17 mouse cellular contexts compared by ENCODE assay signal in genomic region chr9:106459946-106460345, GRCm38 (mm10). TPM values are rescaled to one million over a fixed set of nuclear protein-coding genes. Genes with fewer than 3 reads are reported as not detected.
DNase-seq lines count a peak whose midpoint lies in the region; ATAC-seq and TF ChIP-seq lines count a peak whose summit lies in the region.
"Had no signal": no experiment of that assay in that cellular context is flagged by ENCODE, and none has a peak within 500 bp of the region (broad histone marks: within the 10 kb centered on the region; RNA-seq: fewer than 3 reads in every experiment).

No protein-coding gene starts in this region.

- no peak for DNase-seq in hindbrain, embryonic 14.5 days (ENCODE audit: low spot score)
- DNase-seq in cerebellum, adult 2 months, result peak in 1 of 2 experiments; percentile 66
- no peak for DNase-seq in embryonic facial prominence, embryonic 14.5 days (ENCODE audit: low spot score)
- no peak for DNase-seq in natural killer cell, adult 2 months (ENCODE audit: low spot score in 2 of 2)
- DNase-seq: adrenal gland, postnatal 10 days; layer of hippocampus, postnatal 36 days; lung, postnatal 10 days; right cerebral cortex, adult 18-20 months had no signal

- H3K9me3 ChIP-seq in hindbrain, embryonic 13.5 days, result no peaks in the 10 kb centered on the region
- H3K9me3 ChIP-seq in hindbrain, embryonic 14.5 days (ENCODE audit: control insufficient read depth, low read length), result no peaks in the 10 kb centered on the region
- no peaks in the 10 kb centered on the region for H3K9me3 ChIP-seq in midbrain, embryonic 13.5 days
- no peaks in the 10 kb centered on the region for H3K9me3 ChIP-seq in midbrain, embryonic 16.5 days (replicated peaks; ENCODE audit: control insufficient read depth, low read length, poor library complexity, severe bottlenecking)
- H3K9me3 ChIP-seq in embryonic facial prominence, embryonic 14.5 days (ENCODE audit: control insufficient read depth, low read length), result no peaks in the 10 kb centered on the region
- H3K9me3 ChIP-seq: hindbrain, embryonic 10.5 days; limb, embryonic 12.5 days; liver, embryonic 15.5 days; stomach, embryonic 15.5 days had no signal

- peak overlapping the region; percentile 46 for H3K9ac ChIP-seq in hindbrain, embryonic 13.5 days
- no peak overlapping the region for H3K9ac ChIP-seq in hindbrain, embryonic 14.5 days
- peak overlapping the region; percentile 46 for H3K9ac ChIP-seq in midbrain, embryonic 13.5 days (replicated peaks)
- no peak overlapping the region for H3K9ac ChIP-seq in midbrain, embryonic 16.5 days (ENCODE audit: low read depth, low read length)
- H3K9ac ChIP-seq in embryonic facial prominence, embryonic 14.5 days (ENCODE audit: low read depth, low read length), result peak overlapping the region; percentile 10; the same call in 1 of the 2 replicates
- H3K9ac ChIP-seq: limb, embryonic 12.5 days; liver, embryonic 15.5 days; stomach, embryonic 15.5 days had no signal

- no peak for TF ChIP-seq POLR2A in cerebellum, adult 2 months (IDR thresholded peaks at IDR 0.05; ENCODE audit: borderline replicate concordance, insufficient read depth, low read length)

- H3K27me3 ChIP-seq in hindbrain, embryonic 13.5 days, result no peaks in the 10 kb centered on the region
- H3K27me3 ChIP-seq in hindbrain, embryonic 14.5 days (ENCODE audit: control insufficient read depth, insufficient read depth, low read length), result no peaks in the 10 kb centered on the region
- H3K27me3 ChIP-seq in midbrain, embryonic 13.5 days, result peaks cover 4% of the 10 kb centered on the region; the same call in 1 of the 2 replicates
- no peaks in the 10 kb centered on the region for H3K27me3 ChIP-seq in midbrain, embryonic 16.5 days (ENCODE audit: control insufficient read depth, insufficient read depth, low read depth, low read length)
- no peaks in the 10 kb centered on the region for H3K27me3 ChIP-seq in cerebellum, adult 2 months (ENCODE audit: control insufficient read depth, insufficient read depth, low read length)
- H3K27me3 ChIP-seq in embryonic facial prominence, embryonic 14.5 days (replicated peaks; ENCODE audit: control insufficient read depth, insufficient read depth, low read length), result no peaks in the 10 kb centered on the region
- H3K27me3 ChIP-seq: limb, embryonic 12.5 days had no signal

- no peak for ATAC-seq in hindbrain, embryonic 13.5 days (ENCODE audit: low FRiP score)
- ATAC-seq in hindbrain, embryonic 14.5 days (ENCODE audit: low FRiP score), result no peak
- no peak for ATAC-seq in midbrain, embryonic 13.5 days
- ATAC-seq in midbrain, embryonic 16.5 days, result no peak
- no peak for ATAC-seq in embryonic facial prominence, embryonic 14.5 days (ENCODE audit: low read depth)
- ATAC-seq: CD4-positive, CD25-positive, alpha-beta regulatory T cell, adult 4 months; intestine, embryonic 16.5 days had no signal

- no peak overlapping the region for H3K4me3 ChIP-seq in hindbrain, embryonic 13.5 days
- no peak overlapping the region for H3K4me3 ChIP-seq in hindbrain, embryonic 14.5 days (replicated peaks; ENCODE audit: low read length)
- H3K4me3 ChIP-seq in midbrain, embryonic 13.5 days (replicated peaks), result no peak overlapping the region
- H3K4me3 ChIP-seq in midbrain, embryonic 16.5 days (ENCODE audit: low read depth, low read length), result no peak overlapping the region
- H3K4me3 ChIP-seq in cerebellum, adult 2 months (replicated peaks; ENCODE audit: insufficient read depth, low read depth, low read length), result peak overlapping the region; percentile 95
- H3K4me3 ChIP-seq in embryonic facial prominence, embryonic 14.5 days (ENCODE audit: low read depth, low read length), result no peak overlapping the region
- H3K4me3 ChIP-seq: hindbrain, embryonic 10.5 days; limb, embryonic 12.5 days; liver, embryonic 15.5 days; stomach, embryonic 15.5 days had no signal

- H3K4me2 ChIP-seq in hindbrain, embryonic 13.5 days, result no peak overlapping the region
- no peak overlapping the region for H3K4me2 ChIP-seq in hindbrain, embryonic 14.5 days (replicated peaks)
- no peak overlapping the region for H3K4me2 ChIP-seq in midbrain, embryonic 13.5 days (replicated peaks)
- H3K4me2 ChIP-seq in midbrain, embryonic 16.5 days (ENCODE audit: low read length), result no peak overlapping the region
- no peak overlapping the region for H3K4me2 ChIP-seq in embryonic facial prominence, embryonic 14.5 days (ENCODE audit: low read depth, low read length)
- H3K4me2 ChIP-seq: limb, embryonic 12.5 days; liver, embryonic 15.5 days; stomach, embryonic 15.5 days had no signal

- 81% methylated on average over 15 of the region's 15 CpGs for WGBS in hindbrain, embryonic 13.5 days
- WGBS in hindbrain, embryonic 14.5 days, result 89% methylated on average over 15 of the region's 15 CpGs
- WGBS in midbrain, embryonic 13.5 days, result 84% methylated on average over 15 of the region's 15 CpGs
- 89% methylated on average over 15 of the region's 15 CpGs for WGBS in midbrain, embryonic 16.5 days
- 18% methylated on average over 15 of the region's 15 CpGs for WGBS in cerebellum, adult 2 months
- 80% methylated on average over 15 of the region's 15 CpGs for WGBS in embryonic facial prominence, embryonic 14.5 days

- peaks cover 74% of the 10 kb centered on the region for H3K4me1 ChIP-seq in hindbrain, embryonic 13.5 days (replicated peaks)
- peaks cover 40% of the 10 kb centered on the region for H3K4me1 ChIP-seq in hindbrain, embryonic 14.5 days (replicated peaks; ENCODE audit: control insufficient read depth, insufficient read depth, low read length)
- peaks cover 79% of the 10 kb centered on the region for H3K4me1 ChIP-seq in midbrain, embryonic 13.5 days (replicated peaks)
- peaks cover 48% of the 10 kb centered on the region for H3K4me1 ChIP-seq in midbrain, embryonic 16.5 days (ENCODE audit: control insufficient read depth, insufficient read depth, low read length)
- H3K4me1 ChIP-seq in cerebellum, adult 2 months (ENCODE audit: control insufficient read depth, insufficient read depth, low read length), result peaks cover 37% of the 10 kb centered on the region
- peaks cover 39% of the 10 kb centered on the region for H3K4me1 ChIP-seq in embryonic facial prominence, embryonic 14.5 days (ENCODE audit: control insufficient read depth, insufficient read depth, low read length)

- no peak for TF ChIP-seq CTCF in cerebellum, adult 2 months (IDR thresholded peaks at IDR 0.05; ENCODE audit: borderline replicate concordance, insufficient read depth, low read depth, low read length)

- peaks cover 55% of the 10 kb centered on the region for H3K36me3 ChIP-seq in hindbrain, embryonic 13.5 days
- peaks cover 41% of the 10 kb centered on the region for H3K36me3 ChIP-seq in hindbrain, embryonic 14.5 days (replicated peaks; ENCODE audit: control insufficient read depth, insufficient read depth)
- H3K36me3 ChIP-seq in midbrain, embryonic 13.5 days, result peaks cover 49% of the 10 kb centered on the region
- peaks cover 27% of the 10 kb centered on the region for H3K36me3 ChIP-seq in midbrain, embryonic 16.5 days (ENCODE audit: control insufficient read depth, insufficient read depth, low read length)
- H3K36me3 ChIP-seq in embryonic facial prominence, embryonic 14.5 days (ENCODE audit: control insufficient read depth, insufficient read depth, low read length), result peaks cover 44% of the 10 kb centered on the region
- H3K36me3 ChIP-seq: liver, embryonic 15.5 days had no signal

- no peak overlapping the region for H3K27ac ChIP-seq in hindbrain, embryonic 13.5 days
- H3K27ac ChIP-seq in hindbrain, embryonic 14.5 days, result no peak overlapping the region
- peak overlapping the region; percentile 3; the same call in 1 of the 2 replicates for H3K27ac ChIP-seq in midbrain, embryonic 13.5 days
- H3K27ac ChIP-seq in midbrain, embryonic 16.5 days (ENCODE audit: low read length), result no peak overlapping the region
- peak overlapping the region; percentile 75 for H3K27ac ChIP-seq in cerebellum, adult 2 months (ENCODE audit: insufficient read depth, low read length)
- H3K27ac ChIP-seq in embryonic facial prominence, embryonic 14.5 days (replicated peaks; ENCODE audit: low read depth, low read length), result no peak overlapping the region
- H3K27ac ChIP-seq: limb, embryonic 12.5 days; liver, embryonic 15.5 days; stomach, embryonic 15.5 days had no signal

RNA-seq across cellular contexts. Expression of gene Gpr62, which starts 5.8 kb away (rescaled TPM):
- 0.60 and 0.68 TPM in 2 replicates for polyA plus RNA-seq in hindbrain, embryonic 13.5 days (2015; fragmentation: Nextera tagmentation; extraction: Ambion mirVana)
- 0.87 and 1.0 TPM in 2 replicates for polyA plus RNA-seq in hindbrain, embryonic 14.5 days (2014; fragmentation: Nextera tagmentation; extraction: Ambion mirVana)
- polyA plus RNA-seq in midbrain, embryonic 13.5 days (2015; fragmentation: Nextera tagmentation; extraction: Ambion mirVana), result 0.63 and 0.75 TPM in 2 replicates
- polyA plus RNA-seq in midbrain, embryonic 16.5 days (2015; fragmentation: Nextera tagmentation; extraction: Ambion mirVana), result 0.78 and 0.98 TPM in 2 replicates
- 27.9 and 30.7 TPM in 2 replicates for polyA plus RNA-seq in cerebellum, adult 2 months (2012; rRNA removed)
- polyA plus RNA-seq in embryonic facial prominence, embryonic 14.5 days (2014; fragmentation: Nextera tagmentation; extraction: Ambion mirVana), result 0.36 and 0.60 TPM in 2 replicates
- polyA plus RNA-seq: CD4-positive, CD25-positive, alpha-beta regulatory T cell, adult 4 months; liver, embryonic 15.5 days had no signal

RNA-seq across cellular contexts. Expression of gene Pcbp4, which starts 6.9 kb away (rescaled TPM):
- polyA plus RNA-seq in hindbrain, embryonic 13.5 days (2015; fragmentation: Nextera tagmentation; extraction: Ambion mirVana), result 248 and 259 TPM in 2 replicates
- 183 and 186 TPM in 2 replicates for polyA plus RNA-seq in hindbrain, embryonic 14.5 days (2014; fragmentation: Nextera tagmentation; extraction: Ambion mirVana)
- 280 and 309 TPM in 2 replicates for polyA plus RNA-seq in midbrain, embryonic 13.5 days (2015; fragmentation: Nextera tagmentation; extraction: Ambion mirVana)
- polyA plus RNA-seq in midbrain, embryonic 16.5 days (2015; fragmentation: Nextera tagmentation; extraction: Ambion mirVana), result 242 and 262 TPM in 2 replicates
- polyA plus RNA-seq in cerebellum, adult 2 months (2012; rRNA removed), result 515 and 572 TPM in 2 replicates
- 90.2 and 101 TPM in 2 replicates for polyA plus RNA-seq in embryonic facial prominence, embryonic 14.5 days (2014; fragmentation: Nextera tagmentation; extraction: Ambion mirVana)

RNA-seq across cellular contexts. Expression of gene Abhd14a, which starts 12.5 kb away (rescaled TPM):
- polyA plus RNA-seq in hindbrain, embryonic 13.5 days (2015; fragmentation: Nextera tagmentation; extraction: Ambion mirVana), result 51.7 and 52.7 TPM in 2 replicates
- 57.7 and 69.8 TPM in 2 replicates for polyA plus RNA-seq in hindbrain, embryonic 14.5 days (2014; fragmentation: Nextera tagmentation; extraction: Ambion mirVana)
- polyA plus RNA-seq in midbrain, embryonic 13.5 days (2015; fragmentation: Nextera tagmentation; extraction: Ambion mirVana), result 40.2 and 43.0 TPM in 2 replicates
- 71.9 and 82.0 TPM in 2 replicates for polyA plus RNA-seq in midbrain, embryonic 16.5 days (2015; fragmentation: Nextera tagmentation; extraction: Ambion mirVana)
- 49.7 and 51.5 TPM in 2 replicates for polyA plus RNA-seq in cerebellum, adult 2 months (2012; rRNA removed)
- polyA plus RNA-seq in embryonic facial prominence, embryonic 14.5 days (2014; fragmentation: Nextera tagmentation; extraction: Ambion mirVana), result 60.9 and 66.1 TPM in 2 replicates

RNA-seq across cellular contexts. Expression of gene Abhd14b, which starts 12.7 kb away (rescaled TPM):
- polyA plus RNA-seq in hindbrain, embryonic 13.5 days (2015; fragmentation: Nextera tagmentation; extraction: Ambion mirVana), result 6.9 and 7.3 TPM in 2 replicates
- polyA plus RNA-seq in hindbrain, embryonic 14.5 days (2014; fragmentation: Nextera tagmentation; extraction: Ambion mirVana), result 7.9 and 8.2 TPM in 2 replicates
- polyA plus RNA-seq in midbrain, embryonic 13.5 days (2015; fragmentation: Nextera tagmentation; extraction: Ambion mirVana), result 5.8 and 6.0 TPM in 2 replicates
- 8.8 and 10.6 TPM in 2 replicates for polyA plus RNA-seq in midbrain, embryonic 16.5 days (2015; fragmentation: Nextera tagmentation; extraction: Ambion mirVana)
- 59.7 and 68.5 TPM in 2 replicates for polyA plus RNA-seq in cerebellum, adult 2 months (2012; rRNA removed)
- 21.5 and 30.3 TPM in 2 replicates for polyA plus RNA-seq in embryonic facial prominence, embryonic 14.5 days (2014; fragmentation: Nextera tagmentation; extraction: Ambion mirVana)

RNA-seq across cellular contexts. Expression of gene Rrp9, which starts 15.8 kb away (rescaled TPM):
- 43.9 and 44.0 TPM in 2 replicates for polyA plus RNA-seq in hindbrain, embryonic 13.5 days (2015; fragmentation: Nextera tagmentation; extraction: Ambion mirVana)
- polyA plus RNA-seq in hindbrain, embryonic 14.5 days (2014; fragmentation: Nextera tagmentation; extraction: Ambion mirVana), result 34.5 and 35.7 TPM in 2 replicates
- polyA plus RNA-seq in midbrain, embryonic 13.5 days (2015; fragmentation: Nextera tagmentation; extraction: Ambion mirVana), result 46.2 and 47.8 TPM in 2 replicates
- 48.3 and 48.5 TPM in 2 replicates for polyA plus RNA-seq in midbrain, embryonic 16.5 days (2015; fragmentation: Nextera tagmentation; extraction: Ambion mirVana)
- 42.5 and 43.7 TPM in 2 replicates for polyA plus RNA-seq in cerebellum, adult 2 months (2012; rRNA removed)
- polyA plus RNA-seq in embryonic facial prominence, embryonic 14.5 days (2014; fragmentation: Nextera tagmentation; extraction: Ambion mirVana), result 35.0 and 43.5 TPM in 2 replicates

Comparison
In these comparisons a context has a peak if more than half of its experiments do, and no peak if none do; other contexts are left out.
1. H3K27ac ChIP-seq: peak in midbrain, embryonic 13.5 days (single experiment) and cerebellum, adult 2 months (single experiment); none in hindbrain, embryonic 13.5 days (single experiment), hindbrain, embryonic 14.5 days (single experiment), midbrain, embryonic 16.5 days (single experiment) and embryonic facial prominence, embryonic 14.5 days (single experiment).
2. H3K9ac ChIP-seq: peak in hindbrain, embryonic 13.5 days (single experiment), midbrain, embryonic 13.5 days (single experiment) and embryonic facial prominence, embryonic 14.5 days (single experiment); none in hindbrain, embryonic 14.5 days (single experiment) and midbrain, embryonic 16.5 days (single experiment).
3. RNA of gene Gpr62, which starts 5.8 kb away (polyA plus RNA-seq): 27.9 to 30.7 TPM in cerebellum, adult 2 months; 0.87 to 1.0 TPM in hindbrain, embryonic 14.5 days, 0.78 to 0.98 TPM in midbrain, embryonic 16.5 days, 0.60 to 0.68 TPM in hindbrain, embryonic 13.5 days, 0.63 to 0.75 TPM in midbrain, embryonic 13.5 days and 0.36 to 0.60 TPM in embryonic facial prominence, embryonic 14.5 days; every median in the first group is over 10 times any median in the second.